Mouse (Mus musculus): ENCODE measurements at regions not wholly inside any gene's neighbourhood (a gene's known extent, or its start where the extent isn't known, plus 50 kb on each side); places are given as distances from the start of the nearest gene placed in this dataset.

- Histone ChIP-seq H3K27ac (no peak overlapping the region), H3K9me3 (no peaks in the 10 kb centered on the region), H3K27me3 (replicated peaks) (no peaks in the 10 kb centered on the region; the same call in 1 of the 2 replicates), H3K4me1 (peaks cover 24% of the 10 kb centered on the region), H3K4me2 (no peak overlapping the region), H3K9ac (no peak overlapping the region), H3K36me3 (replicated peaks) (no peaks in the 10 kb centered on the region), H3K4me3 (no peak overlapping the region)
- WGBS = 20% methylated on average over 3 of the region's 3 CpGs
- no peak for ATAC-seq (replicated peaks)
These were observed 223.5 kb upstream of the Mvb12b start for GRCm38 (mm10) chr2:34111286-34111685.

- WGBS = 89% methylated on average over 17 of the region's 17 CpGs
- Histone ChIP-seq H3K4me3 (no peak overlapping the region), H3K27me3 (replicated peaks) (no peaks in the 10 kb centered on the region; the same call in 1 of the 2 replicates), H3K4me1 (peaks cover 31% of the 10 kb centered on the region), H3K4me2 (no peak overlapping the region), H3K27ac (no peak overlapping the region), H3K9ac (no peak overlapping the region), H3K36me3 (replicated peaks) (no peaks in the 10 kb centered on the region), H3K9me3 (no peaks in the 10 kb centered on the region)
- no peak for ATAC-seq (replicated peaks)
These were observed 222.8 kb upstream of the Mvb12b start for GRCm38 (mm10) chr2:34110582-34110981.

GRCm38 (mm10) chr2:34107566-34108303 lies 220.0 kb upstream of the Mvb12b start:
- H3K4me2 ChIP-seq = peak overlapping the region; percentile 45
- H3K9me3 ChIP-seq = no peaks in the 10 kb centered on the region
- 36% methylated on average over 27 of the region's 27 CpGs for WGBS
- peak overlapping the region; percentile 87 for H3K27ac ChIP-seq
- no peaks in the 10 kb centered on the region; the same call in 1 of the 2 replicates for H3K27me3 ChIP-seq (replicated peaks)
- peaks cover 38% of the 10 kb centered on the region for H3K4me1 ChIP-seq
- H3K9ac ChIP-seq = no peak overlapping the region
- no peaks in the 10 kb centered on the region for H3K36me3 ChIP-seq (replicated peaks)
- H3K4me3 ChIP-seq = no peak overlapping the region
- peak; percentile 43; the same call in 1 of the 2 replicates for ATAC-seq (replicated peaks)

DNA sequence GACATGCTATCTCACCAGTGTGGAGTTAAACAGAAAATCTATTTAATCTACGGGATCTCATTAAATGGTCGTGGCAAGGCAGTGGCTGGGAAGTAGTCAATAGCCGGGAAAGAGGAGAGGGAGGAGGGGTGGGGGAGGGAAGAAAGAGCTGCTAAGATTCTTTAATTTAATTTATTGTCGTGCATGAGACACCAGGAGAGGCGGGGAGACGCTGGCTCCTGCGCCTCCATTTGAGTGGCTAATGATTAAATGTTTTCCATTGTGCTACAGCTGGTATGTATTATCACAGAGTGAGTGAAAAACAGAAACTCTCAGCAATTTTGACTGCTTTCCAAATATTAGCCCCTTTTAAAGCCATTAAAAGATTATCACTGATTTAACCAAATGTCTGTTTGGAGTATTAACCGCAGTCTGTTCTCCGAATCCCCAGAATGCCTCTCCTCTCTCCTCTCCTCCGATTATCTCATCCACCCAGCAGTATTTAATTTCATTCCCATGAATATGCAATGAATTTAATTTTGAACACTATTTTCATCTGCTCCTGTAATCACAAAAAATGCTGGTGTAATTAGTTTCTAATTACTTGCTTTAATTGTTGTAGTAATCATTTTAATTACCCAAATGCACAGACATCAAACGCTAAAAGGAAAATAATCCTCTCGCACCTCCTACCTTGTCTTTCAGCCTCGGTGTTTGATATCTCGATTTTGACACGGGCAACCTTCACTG lies 219.3 kb upstream of the Mvb12b start:
- Histone ChIP-seq H3K9ac (peak overlapping the region; percentile 4; the same call in 1 of the 2 replicates), H3K4me3 (peak overlapping the region; percentile 16), H3K4me1 (peaks cover 38% of the 10 kb centered on the region), H3K9me3 (no peaks in the 10 kb centered on the region), H3K4me2 (peak overlapping the region; percentile 45), H3K27ac (peak overlapping the region; percentile 87), H3K36me3 (replicated peaks) (no peaks in the 10 kb centered on the region), H3K27me3 (replicated peaks) (no peaks in the 10 kb centered on the region; the same call in 1 of the 2 replicates)
- WGBS = 11% methylated on average over 15 of the region's 15 CpGs
- peak; percentile 49 for ATAC-seq (replicated peaks)

- Histone ChIP-seq H3K27ac (peak overlapping the region; percentile 87), H3K4me2 (peak overlapping the region; percentile 45), H3K9ac (peak overlapping the region; percentile 36), H3K9me3 (no peaks in the 10 kb centered on the region), H3K4me1 (peaks cover 38% of the 10 kb centered on the region), H3K4me3 (peak overlapping the region; percentile 16; the same call in 1 of the 2 replicates), H3K27me3 (replicated peaks) (no peaks in the 10 kb centered on the region; the same call in 1 of the 2 replicates), H3K36me3 (replicated peaks) (no peaks in the 10 kb centered on the region)
- WGBS = 24% methylated on average over 9 of the region's 9 CpGs
- peak; percentile 38; the same call in 1 of the 2 replicates for ATAC-seq (replicated peaks)
These were observed 218.5 kb upstream of the Mvb12b start for GRCm38 (mm10) chr2:34106245-34106644.

GRCm38 (mm10) chr2:34105271-34106051 lies 217.7 kb upstream of the Mvb12b start:
- Histone ChIP-seq H3K27ac (peak overlapping the region; percentile 87), H3K27me3 (replicated peaks) (no peaks in the 10 kb centered on the region), H3K4me3 (no peak overlapping the region), H3K9ac (no peak overlapping the region), H3K36me3 (replicated peaks) (no peaks in the 10 kb centered on the region), H3K4me1 (peaks cover 38% of the 10 kb centered on the region), H3K4me2 (peak overlapping the region; percentile 45; the same call in 1 of the 2 replicates), H3K9me3 (no peaks in the 10 kb centered on the region)
- 50% methylated on average over 13 of the region's 13 CpGs for WGBS
- ATAC-seq (replicated peaks) = no peak

DNA sequence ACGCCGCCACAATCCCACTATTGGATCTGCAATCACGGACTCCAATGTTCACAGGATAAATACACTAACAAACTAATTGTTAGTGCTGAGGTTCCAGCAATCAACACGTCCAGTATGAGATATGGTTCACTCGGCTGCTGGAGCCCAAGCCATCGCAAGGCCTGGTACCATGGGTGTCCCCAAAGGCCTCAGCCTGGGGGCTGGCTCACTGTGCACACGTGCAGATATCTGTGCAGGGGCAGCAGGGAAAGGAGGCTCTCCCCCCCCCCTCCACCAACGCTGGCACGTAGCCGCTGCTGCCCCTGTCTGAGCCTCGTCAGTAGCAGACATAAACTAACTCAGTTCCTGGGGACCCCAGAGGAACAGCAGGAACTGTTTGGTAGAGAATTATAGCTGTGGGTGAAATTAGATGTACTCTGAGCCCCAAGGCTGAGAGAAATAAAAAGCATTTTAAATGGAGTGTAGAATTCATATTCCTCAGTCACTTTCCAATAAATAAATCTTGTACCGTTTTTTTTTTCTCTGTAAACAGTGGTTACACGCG lies 210.3 kb upstream of the Mvb12b start:
- no peak overlapping the region for H3K4me2 ChIP-seq
- H3K36me3 ChIP-seq (replicated peaks) = no peaks in the 10 kb centered on the region
- no peaks in the 10 kb centered on the region for H3K9me3 ChIP-seq
- ATAC-seq (replicated peaks) = no peak
- 0 out of 2 replicates have a peak overlapping the region, but pooled peaks have one; percentile 17 for H3K27ac ChIP-seq
- no peaks in the 10 kb centered on the region for H3K27me3 ChIP-seq (replicated peaks)
- peaks cover 12% of the 10 kb centered on the region for H3K4me1 ChIP-seq
- H3K4me3 ChIP-seq = no peak overlapping the region
- H3K9ac ChIP-seq = no peak overlapping the region
- 59% methylated on average over 14 of the region's 14 CpGs for WGBS

- Histone ChIP-seq H3K4me2 (no peak overlapping the region), H3K27me3 (replicated peaks) (no peaks in the 10 kb centered on the region), H3K9me3 (no peaks in the 10 kb centered on the region), H3K36me3 (replicated peaks) (no peaks in the 10 kb centered on the region), H3K9ac (no peak overlapping the region), H3K4me1 (peaks cover 17% of the 10 kb centered on the region), H3K27ac (no peak overlapping the region), H3K4me3 (no peak overlapping the region)
- ATAC-seq (replicated peaks) = no peak
These were observed 208.8 kb upstream of the Mvb12b start for GRCm38 (mm10) chr2:34096561-34096960.

GRCm38 (mm10) chr2:34088832-34089231 lies 201.1 kb upstream of the Mvb12b start:
- Histone ChIP-seq H3K27ac (no peak overlapping the region), H3K4me1 (peaks cover 6% of the 10 kb centered on the region; the same call in 1 of the 2 replicates), H3K9me3 (no peaks in the 10 kb centered on the region), H3K4me2 (no peak overlapping the region), H3K9ac (no peak overlapping the region), H3K36me3 (replicated peaks) (no peaks in the 10 kb centered on the region), H3K27me3 (replicated peaks) (no peaks in the 10 kb centered on the region), H3K4me3 (no peak overlapping the region)
- no peak for ATAC-seq (replicated peaks)
- WGBS = 64% methylated on average over 4 of the region's 4 CpGs

GRCm38 (mm10) chr2:34086130-34086529 lies 198.4 kb upstream of the Mvb12b start:
- Histone ChIP-seq H3K27me3 (replicated peaks) (no peaks in the 10 kb centered on the region), H3K27ac (no peak overlapping the region), H3K9ac (no peak overlapping the region), H3K4me2 (no peak overlapping the region), H3K36me3 (replicated peaks) (no peaks in the 10 kb centered on the region), H3K4me3 (no peak overlapping the region), H3K9me3 (no peaks in the 10 kb centered on the region), H3K4me1 (no peaks in the 10 kb centered on the region)
- no peak for ATAC-seq (replicated peaks)
- 67% methylated on average over 3 of the region's 3 CpGs for WGBS

DNA sequence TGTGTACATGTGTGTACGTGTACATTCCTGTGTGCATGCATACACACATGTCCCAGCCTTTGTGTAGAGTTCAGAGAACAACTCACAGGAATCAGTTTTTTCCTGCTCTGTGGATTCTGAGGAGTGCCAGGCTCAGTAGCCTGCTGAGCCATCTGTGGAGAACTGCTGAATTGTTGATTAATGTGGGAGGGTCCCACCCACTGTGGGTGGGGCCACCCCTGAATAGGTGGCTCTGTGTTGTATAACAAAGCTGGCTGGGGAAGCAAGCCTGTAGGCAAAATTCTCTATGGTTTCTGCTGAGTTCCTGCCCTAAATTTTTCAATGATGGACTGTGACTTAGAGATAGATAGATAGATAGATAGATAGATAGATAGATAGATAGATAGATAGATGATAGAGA lies 196.8 kb upstream of the Mvb12b start:
- Histone ChIP-seq H3K4me1 (peaks cover 4% of the 10 kb centered on the region; the same call in 1 of the 2 replicates), H3K36me3 (replicated peaks) (no peaks in the 10 kb centered on the region), H3K27me3 (replicated peaks) (no peaks in the 10 kb centered on the region), H3K4me2 (no peak overlapping the region), H3K9ac (no peak overlapping the region), H3K27ac (no peak overlapping the region), H3K9me3 (no peaks in the 10 kb centered on the region), H3K4me3 (no peak overlapping the region)
- ATAC-seq (replicated peaks) = no peak
- WGBS = 75% methylated on average over 1 of the region's 1 CpGs

DNA sequence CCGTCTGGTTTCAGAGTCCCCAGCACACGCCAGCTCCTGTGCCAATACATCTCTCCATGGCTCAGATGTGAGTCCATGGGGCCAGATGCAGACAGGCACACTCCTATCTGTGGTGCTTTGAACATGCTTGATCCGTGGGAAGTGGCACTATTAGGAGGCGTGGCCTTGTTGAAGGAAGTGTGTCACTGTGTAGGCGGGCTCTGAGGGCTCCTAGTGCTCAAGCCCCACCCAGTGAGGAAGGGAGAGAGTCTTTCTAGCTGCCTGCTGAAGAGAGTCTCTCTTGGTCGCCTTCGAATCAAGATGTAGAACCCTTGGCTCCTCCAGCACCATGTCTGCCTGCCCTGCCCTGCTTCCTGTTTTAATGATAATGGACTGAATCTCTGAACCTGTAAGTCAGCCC lies 194.7 kb upstream of the Mvb12b start:
- Histone ChIP-seq H3K27ac (no peak overlapping the region), H3K9me3 (no peaks in the 10 kb centered on the region), H3K4me2 (no peak overlapping the region), H3K27me3 (replicated peaks) (no peaks in the 10 kb centered on the region), H3K4me3 (no peak overlapping the region), H3K4me1 (peaks cover 23% of the 10 kb centered on the region), H3K36me3 (replicated peaks) (no peaks in the 10 kb centered on the region), H3K9ac (no peak overlapping the region)
- 81% methylated on average over 7 of the region's 7 CpGs for WGBS
- no peak for ATAC-seq (replicated peaks)

Data from midbrain, embryonic 15.5 days (tissue).